In the genomic region with DNA sequence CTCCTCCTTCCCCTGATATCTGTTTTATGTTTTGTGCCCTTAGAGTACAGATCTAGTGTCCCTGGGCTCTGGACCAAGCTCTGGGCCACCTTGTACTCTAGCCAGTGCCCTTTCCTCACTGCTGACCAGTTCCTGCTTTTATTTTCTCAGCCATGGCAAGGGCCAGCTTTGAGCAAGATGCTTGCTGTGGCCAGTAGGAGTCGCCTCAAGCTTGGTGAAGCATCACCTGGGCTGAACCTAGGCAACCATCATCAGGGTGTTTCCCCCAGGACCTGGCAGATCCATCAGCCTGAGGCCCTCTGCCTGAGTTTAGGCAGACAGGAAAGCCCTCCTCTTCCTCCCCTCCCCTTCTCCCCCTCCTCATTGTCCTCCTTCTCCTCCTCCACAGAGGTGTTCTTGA, we compare ENCODE assay signal across 8 mouse cellular contexts. TPM values are rescaled to one million over a fixed set of nuclear protein-coding genes. Genes with fewer than 3 reads are reported as not detected.
A peak's percentile ranks its signal among the peaks of the same experiment; 100 is the strongest.
DNase-seq lines count a peak whose midpoint lies in the region; ATAC-seq and TF ChIP-seq lines count a peak whose summit lies in the region.

No protein-coding gene starts in this region.

- H3K4me1 ChIP-seq in cerebellum, adult 2 months (ENCODE audit: control insufficient read depth, insufficient read depth, low read length) = peaks cover 2% of the 10 kb centered on the region
- peaks cover 3% of the 10 kb centered on the region; the same call in 1 of the 2 replicates for H3K4me1 ChIP-seq in limb, embryonic 11.5 days (ENCODE audit: control insufficient read depth, insufficient read depth, low read length)
- H3K4me1 ChIP-seq in limb, embryonic 10.5 days = peaks cover 7% of the 10 kb centered on the region
- H3K4me1 ChIP-seq in heart, postnatal 0 days (ENCODE audit: control insufficient read depth, insufficient read depth) = no peaks in the 10 kb centered on the region
- H3K4me1 ChIP-seq in stomach, postnatal 0 days (replicated peaks; ENCODE audit: control insufficient read depth, insufficient read depth) = no peaks in the 10 kb centered on the region

- H3K36me3 ChIP-seq in limb, embryonic 11.5 days (ENCODE audit: control insufficient read depth, insufficient read depth, low read length) = peaks cover 8% of the 10 kb centered on the region; the same call in 1 of the 2 replicates
- peaks cover 92% of the 10 kb centered on the region for H3K36me3 ChIP-seq in limb, embryonic 10.5 days
- peaks cover 75% of the 10 kb centered on the region for H3K36me3 ChIP-seq in heart, postnatal 0 days (replicated peaks; ENCODE audit: control insufficient read depth, insufficient read depth, low read length)
- peaks cover 26% of the 10 kb centered on the region for H3K36me3 ChIP-seq in stomach, postnatal 0 days (ENCODE audit: control insufficient read depth, insufficient read depth, low read length)

- H3K4me3 ChIP-seq in cerebellum, adult 2 months (replicated peaks; ENCODE audit: insufficient read depth, low read depth, low read length) = no peak overlapping the region
- H3K4me3 ChIP-seq in limb, embryonic 11.5 days (ENCODE audit: low read depth, low read length) = no peak overlapping the region
- H3K4me3 ChIP-seq in limb, embryonic 10.5 days = no peak overlapping the region
- H3K4me3 ChIP-seq in heart, postnatal 0 days (ENCODE audit: low read depth, low read length) = no peak overlapping the region
- H3K4me3 ChIP-seq in stomach, postnatal 0 days (ENCODE audit: low read depth, low read length) = no peak overlapping the region

- H3K9me3 ChIP-seq in limb, embryonic 11.5 days (ENCODE audit: control insufficient read depth, low read length) = no peaks in the 10 kb centered on the region
- H3K9me3 ChIP-seq in limb, embryonic 10.5 days (replicated peaks) = no peaks in the 10 kb centered on the region
- no peaks in the 10 kb centered on the region for H3K9me3 ChIP-seq in heart, postnatal 0 days (replicated peaks; ENCODE audit: control insufficient read depth, low read length)
- H3K9me3 ChIP-seq in stomach, postnatal 0 days (ENCODE audit: control insufficient read depth, low read length) = no peaks in the 10 kb centered on the region

- no peak overlapping the region for H3K27ac ChIP-seq in cerebellum, adult 2 months (ENCODE audit: insufficient read depth, low read length)
- H3K27ac ChIP-seq in limb, embryonic 11.5 days (replicated peaks; ENCODE audit: low read depth, low read length) = no peak overlapping the region
- no peak overlapping the region for H3K27ac ChIP-seq in limb, embryonic 10.5 days
- H3K27ac ChIP-seq in heart, postnatal 0 days (ENCODE audit: low read depth) = no peak overlapping the region
- H3K27ac ChIP-seq in stomach, postnatal 0 days (replicated peaks) = no peak overlapping the region

- no peak overlapping the region for H3K9ac ChIP-seq in limb, embryonic 11.5 days (ENCODE audit: low read length)
- no peak overlapping the region for H3K9ac ChIP-seq in heart, postnatal 0 days (replicated peaks; ENCODE audit: low read depth, low read length)
- no peak overlapping the region for H3K9ac ChIP-seq in stomach, postnatal 0 days (ENCODE audit: low read length)

- WGBS in cerebellum, adult 2 months = 24% methylated on average over 1 of the region's 1 CpGs
- whole genome bisulfite sequencing in limb, embryonic 11.5 days = 35% methylated on average over 1 of the region's 1 CpGs
- WGBS in limb, embryonic 10.5 days = 56% methylated on average over 1 of the region's 1 CpGs
- WGBS in heart, postnatal 0 days = 19% methylated on average over 1 of the region's 1 CpGs
- WGBS in stomach, postnatal 0 days = 29% methylated on average over 1 of the region's 1 CpGs

- no peak overlapping the region for H3K4me2 ChIP-seq in limb, embryonic 11.5 days (ENCODE audit: low read depth, severe bottlenecking)
- no peak overlapping the region for H3K4me2 ChIP-seq in heart, postnatal 0 days (ENCODE audit: low read depth, low read length)
- no peak overlapping the region for H3K4me2 ChIP-seq in stomach, postnatal 0 days (replicated peaks; ENCODE audit: low read depth)

- no peak for TF ChIP-seq EP300 in heart, postnatal 0 days (IDR thresholded peaks at IDR 0.05; ENCODE audit: low read depth)
- TF ChIP-seq EP300 in stomach, postnatal 0 days (optimal IDR thresholded peaks at IDR 0.05) = no peak

- ATAC-seq in limb, embryonic 11.5 days (ENCODE audit: insufficient number of reproducible peaks, low FRiP score, low TSS enrichment, low read depth) = no peak
- peak; percentile 67 for ATAC-seq in heart, postnatal 0 days (ENCODE audit: insufficient read depth, low read depth)
- peak; percentile 46 for ATAC-seq in stomach, postnatal 0 days (ENCODE audit: low FRiP score, low TSS enrichment)

- peak; percentile 52 to 58 for DNase-seq in cerebellum, adult 2 months
- no peak for DNase-seq in cerebellum, adult 11-12 months
- peak; percentile 29 for DNase-seq in limb, embryonic 11.5 days (ENCODE audit: low spot score)
- DNase-seq in limb, embryonic 10.5 days (ENCODE audit: low spot score) = no peak
- peak; percentile 25 for DNase-seq in adrenal gland, postnatal 25 days
- DNase-seq in heart, postnatal 0 days (ENCODE audit: low spot score) = peak; percentile 58
- DNase-seq in lung, postnatal 25 days (ENCODE audit: low spot score) = peak; percentile 33
- peak; percentile 45 for DNase-seq in stomach, postnatal 0 days (ENCODE audit: low spot score)

- no peaks in the 10 kb centered on the region for H3K27me3 ChIP-seq in cerebellum, adult 2 months (ENCODE audit: control insufficient read depth, insufficient read depth, low read length)
- no peaks in the 10 kb centered on the region for H3K27me3 ChIP-seq in limb, embryonic 11.5 days (ENCODE audit: control insufficient read depth, insufficient read depth, low read length)
- H3K27me3 ChIP-seq in limb, embryonic 10.5 days (ENCODE audit: low read depth, poor library complexity, severe bottlenecking) = no peaks in the 10 kb centered on the region
- H3K27me3 ChIP-seq in heart, postnatal 0 days (ENCODE audit: control insufficient read depth, insufficient read depth, low read length) = no peaks in the 10 kb centered on the region
- no peaks in the 10 kb centered on the region for H3K27me3 ChIP-seq in stomach, postnatal 0 days (ENCODE audit: control insufficient read depth, insufficient read depth, low read length)

- peak; percentile 75 for TF ChIP-seq CTCF in cerebellum, adult 2 months (IDR thresholded peaks at IDR 0.05; ENCODE audit: borderline replicate concordance, insufficient read depth, low read depth, low read length)
- TF ChIP-seq CTCF in heart, postnatal 0 days (IDR thresholded peaks at IDR 0.05; ENCODE audit: low read depth) = peak; percentile 70
- peak; percentile 76 for TF ChIP-seq CTCF in stomach, postnatal 0 days (IDR thresholded peaks at IDR 0.05; ENCODE audit: low read depth)

- no peak for TF ChIP-seq POLR2A in cerebellum, adult 2 months (IDR thresholded peaks at IDR 0.05; ENCODE audit: borderline replicate concordance, insufficient read depth, low read length)

RNA-seq across cellular contexts. Expression of gene Sun2, which starts 18.9 kb away (rescaled TPM):
- polyA plus RNA-seq in cerebellum, adult 2 months (2012; rRNA removed) = 42.7 and 45.2 TPM in 2 replicates
- polyA plus RNA-seq in limb, embryonic 11.5 days (2014; fragmentation: Nextera tagmentation; extraction: Ambion mirVana) = 5.3 and 5.4 TPM in 2 replicates
- 2.8 and 3.8 TPM in 2 replicates for polyA plus RNA-seq in limb, embryonic 10.5 days (2016; fragmentation: Nextera tagmentation; extraction: Ambion mirVana)
- 44.0 and 50.9 TPM in 2 replicates for total RNA-seq in adrenal gland, postnatal 25 days (2021)
- 71.6 and 120 TPM in 2 replicates for total RNA-seq in heart, postnatal 0 days (2014; rRNA removed; ENCODE audit: low replicate concordance)
- polyA plus RNA-seq in heart, postnatal 0 days (2015; fragmentation: Nextera tagmentation; extraction: Ambion mirVana) = 3.6 and 4.0 TPM in 2 replicates
- 2.2 TPM in 2 replicates for polyA plus RNA-seq in stomach, postnatal 0 days (2015; fragmentation: Nextera tagmentation; extraction: Ambion mirVana)

RNA-seq across cellular contexts. Expression of gene Gtpbp1, which starts 32.8 kb away (rescaled TPM):
- polyA plus RNA-seq in cerebellum, adult 2 months (2012; rRNA removed) = 52.5 and 59.5 TPM in 2 replicates
- polyA plus RNA-seq in limb, embryonic 11.5 days (2014; fragmentation: Nextera tagmentation; extraction: Ambion mirVana) = 38.7 and 39.1 TPM in 2 replicates
- 48.6 and 53.9 TPM in 2 replicates for polyA plus RNA-seq in limb, embryonic 10.5 days (2016; fragmentation: Nextera tagmentation; extraction: Ambion mirVana)
- 30.1 and 34.7 TPM in 2 replicates for total RNA-seq in adrenal gland, postnatal 25 days (2021)
- total RNA-seq in heart, postnatal 0 days (2014; rRNA removed; ENCODE audit: low replicate concordance) = 34.3 and 39.9 TPM in 2 replicates
- 18.0 and 20.6 TPM in 2 replicates for polyA plus RNA-seq in heart, postnatal 0 days (2015; fragmentation: Nextera tagmentation; extraction: Ambion mirVana)
- polyA plus RNA-seq in stomach, postnatal 0 days (2015; fragmentation: Nextera tagmentation; extraction: Ambion mirVana) = 13.3 and 17.1 TPM in 2 replicates

RNA-seq across cellular contexts. Expression of gene Josd1, which starts 35.7 kb away (rescaled TPM):
- 43.8 and 45.0 TPM in 2 replicates for polyA plus RNA-seq in cerebellum, adult 2 months (2012; rRNA removed)
- 17.3 and 19.5 TPM in 2 replicates for polyA plus RNA-seq in limb, embryonic 11.5 days (2014; fragmentation: Nextera tagmentation; extraction: Ambion mirVana)
- 23.8 and 24.6 TPM in 2 replicates for polyA plus RNA-seq in limb, embryonic 10.5 days (2016; fragmentation: Nextera tagmentation; extraction: Ambion mirVana)
- 26.8 and 27.9 TPM in 2 replicates for total RNA-seq in adrenal gland, postnatal 25 days (2021)
- 38.4 and 60.6 TPM in 2 replicates for total RNA-seq in heart, postnatal 0 days (2014; rRNA removed; ENCODE audit: low replicate concordance)
- 17.3 and 17.8 TPM in 2 replicates for polyA plus RNA-seq in heart, postnatal 0 days (2015; fragmentation: Nextera tagmentation; extraction: Ambion mirVana)
- 11.7 and 13.4 TPM in 2 replicates for polyA plus RNA-seq in stomach, postnatal 0 days (2015; fragmentation: Nextera tagmentation; extraction: Ambion mirVana)

RNA-seq across cellular contexts. Expression of gene Tomm22, which starts 52.8 kb away (rescaled TPM):
- 99.9 and 106 TPM in 2 replicates for polyA plus RNA-seq in cerebellum, adult 2 months (2012; rRNA removed)
- polyA plus RNA-seq in limb, embryonic 11.5 days (2014; fragmentation: Nextera tagmentation; extraction: Ambion mirVana) = 271 and 277 TPM in 2 replicates
- 253 and 284 TPM in 2 replicates for polyA plus RNA-seq in limb, embryonic 10.5 days (2016; fragmentation: Nextera tagmentation; extraction: Ambion mirVana)
- 82.7 and 113 TPM in 2 replicates for total RNA-seq in adrenal gland, postnatal 25 days (2021)
- 208 and 280 TPM in 2 replicates for total RNA-seq in heart, postnatal 0 days (2014; rRNA removed; ENCODE audit: low replicate concordance)
- polyA plus RNA-seq in heart, postnatal 0 days (2015; fragmentation: Nextera tagmentation; extraction: Ambion mirVana) = 273 and 276 TPM in 2 replicates
- 186 and 196 TPM in 2 replicates for polyA plus RNA-seq in stomach, postnatal 0 days (2015; fragmentation: Nextera tagmentation; extraction: Ambion mirVana)

RNA-seq across cellular contexts. Expression of gene Dnal4, which starts 54.2 kb away (rescaled TPM):
- 55.1 and 56.7 TPM in 2 replicates for polyA plus RNA-seq in cerebellum, adult 2 months (2012; rRNA removed)
- 62.1 and 62.5 TPM in 2 replicates for polyA plus RNA-seq in limb, embryonic 11.5 days (2014; fragmentation: Nextera tagmentation; extraction: Ambion mirVana)
- polyA plus RNA-seq in limb, embryonic 10.5 days (2016; fragmentation: Nextera tagmentation; extraction: Ambion mirVana) = 62.2 and 70.4 TPM in 2 replicates
- 17.7 and 23.1 TPM in 2 replicates for total RNA-seq in adrenal gland, postnatal 25 days (2021)
- 25.9 and 35.5 TPM in 2 replicates for total RNA-seq in heart, postnatal 0 days (2014; rRNA removed; ENCODE audit: low replicate concordance)
- polyA plus RNA-seq in heart, postnatal 0 days (2015; fragmentation: Nextera tagmentation; extraction: Ambion mirVana) = 35.5 and 38.9 TPM in 2 replicates
- polyA plus RNA-seq in stomach, postnatal 0 days (2015; fragmentation: Nextera tagmentation; extraction: Ambion mirVana) = 30.5 and 31.4 TPM in 2 replicates

Comparison
In these comparisons a context has a peak if more than half of its experiments do, and no peak if none do; other contexts are left out.
1. DNase-seq: peak in cerebellum, adult 2 months (2 of 2), limb, embryonic 11.5 days (single experiment), adrenal gland, postnatal 25 days (single experiment), heart, postnatal 0 days (single experiment), lung, postnatal 25 days (single experiment) and stomach, postnatal 0 days (single experiment); none in cerebellum, adult 11-12 months (single experiment) and limb, embryonic 10.5 days (single experiment).
2. Peak in every context shown above with its lines, with median percentiles within 50 percentile points of each other: CTCF ChIP-seq.